Mouse (Mus musculus) CD4-positive, CD25-positive, alpha-beta regulatory T cell, adult 2 months (primary cell): Measurements from ENCODE around the gene H2-T24.

Experiments
- DNase-seq: peaks from one replicate; pipeline ENCODE4 v3.0.0-alpha.2; 2012; ENCODE audit warnings: low read depth, low spot score

H2-T24 gene

DNA sequence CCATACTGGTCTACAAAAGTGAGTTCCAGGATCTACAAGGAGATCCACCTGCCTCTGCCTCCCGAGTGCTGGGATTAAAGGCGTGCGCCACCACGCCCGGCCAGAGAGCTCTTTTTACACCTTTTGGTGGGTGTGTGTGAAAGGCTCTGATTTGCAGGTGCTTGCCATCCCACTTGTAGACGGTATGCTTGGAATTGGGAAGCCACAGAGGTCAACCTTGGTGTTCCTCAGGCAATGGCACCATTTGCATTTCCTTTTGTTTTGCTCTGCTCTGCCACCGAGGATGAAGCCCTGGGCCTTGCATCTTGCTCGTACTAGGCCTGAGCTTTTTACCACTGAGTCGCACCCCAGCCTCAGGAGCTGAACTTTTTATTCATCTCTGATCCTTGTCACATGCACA lies 38.6 kb downstream of the H2-T24 start:
- no peak for DNase-seq

DNA sequence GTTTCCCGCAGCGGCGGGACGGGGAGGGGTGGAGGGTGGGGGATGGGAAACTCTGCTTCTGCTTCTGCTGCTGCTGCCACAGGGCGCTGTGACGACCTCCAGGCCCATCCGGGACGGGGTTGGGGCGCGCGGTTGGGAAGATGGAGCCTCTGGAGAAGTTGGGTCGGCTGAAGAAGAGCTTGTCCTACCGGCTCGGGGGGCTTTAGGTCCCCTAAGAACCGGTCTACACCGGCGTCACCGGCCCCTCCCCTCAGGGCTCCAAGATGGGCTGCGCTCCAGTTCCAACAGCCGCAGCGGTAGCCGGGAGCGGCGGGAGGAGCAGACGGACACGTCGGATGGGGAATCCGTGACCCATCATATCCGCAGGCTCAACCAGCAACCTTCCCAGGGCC lies 40.0 kb downstream of the H2-T24 start:
- no peak for DNase-seq

DNA sequence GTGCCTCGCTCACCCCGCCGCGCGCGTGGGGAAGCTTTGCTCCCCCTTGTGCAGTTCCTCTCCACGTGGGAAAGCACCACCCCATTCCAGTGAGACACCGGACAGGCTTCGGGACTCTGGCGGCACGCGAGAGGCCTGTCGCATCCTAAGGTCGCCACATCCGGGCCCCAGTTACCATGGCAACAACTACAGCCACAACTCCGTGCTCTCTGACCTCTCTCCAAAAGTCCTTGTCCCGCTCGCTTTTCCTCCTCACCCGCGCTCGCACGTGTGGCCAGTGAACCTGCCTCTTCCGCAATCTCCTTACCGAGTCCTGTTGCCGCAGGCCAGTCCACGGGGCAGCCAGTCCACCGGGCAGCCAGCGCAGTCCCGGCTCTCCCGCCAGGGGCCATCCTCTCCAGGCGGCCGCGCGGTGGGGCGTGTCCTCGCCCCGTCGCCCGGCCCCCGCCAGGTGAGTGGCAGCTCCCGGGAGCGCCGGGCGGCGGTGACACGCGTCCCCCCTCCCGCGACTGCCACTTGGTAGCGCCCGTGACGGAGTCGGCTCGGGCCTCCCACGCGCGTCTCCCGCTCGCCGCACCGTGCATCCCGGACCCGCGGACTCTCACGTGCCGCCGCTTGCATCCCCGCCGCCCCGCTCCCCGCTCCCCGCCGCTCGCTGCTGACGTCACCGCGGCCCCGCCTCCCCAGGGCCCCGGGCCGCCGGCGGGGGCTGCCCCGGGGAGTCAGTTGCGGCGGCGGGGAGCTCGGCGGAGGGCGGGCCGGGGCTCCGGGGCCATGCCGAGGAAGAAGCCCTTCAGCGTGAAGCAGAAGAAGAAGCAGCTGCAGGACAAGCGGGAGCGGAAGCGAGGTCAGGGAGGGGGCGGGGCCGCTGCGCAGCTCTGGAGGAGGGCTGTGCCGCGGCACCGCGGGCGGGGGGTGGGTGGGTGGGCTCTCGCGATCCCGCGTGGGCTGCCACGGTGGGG lies 40.7 kb downstream of the H2-T24 start, which contains the start of the genes Gnl1 and Prr3:
Gene Gnl1 (plus strand): TSS at position 451 of the 962 bp plus-strand sequence.
Gene Prr3 (minus strand): TSS at position 836 of the 962 bp plus-strand sequence.
- peak; percentile 93 for DNase-seq

DNA sequence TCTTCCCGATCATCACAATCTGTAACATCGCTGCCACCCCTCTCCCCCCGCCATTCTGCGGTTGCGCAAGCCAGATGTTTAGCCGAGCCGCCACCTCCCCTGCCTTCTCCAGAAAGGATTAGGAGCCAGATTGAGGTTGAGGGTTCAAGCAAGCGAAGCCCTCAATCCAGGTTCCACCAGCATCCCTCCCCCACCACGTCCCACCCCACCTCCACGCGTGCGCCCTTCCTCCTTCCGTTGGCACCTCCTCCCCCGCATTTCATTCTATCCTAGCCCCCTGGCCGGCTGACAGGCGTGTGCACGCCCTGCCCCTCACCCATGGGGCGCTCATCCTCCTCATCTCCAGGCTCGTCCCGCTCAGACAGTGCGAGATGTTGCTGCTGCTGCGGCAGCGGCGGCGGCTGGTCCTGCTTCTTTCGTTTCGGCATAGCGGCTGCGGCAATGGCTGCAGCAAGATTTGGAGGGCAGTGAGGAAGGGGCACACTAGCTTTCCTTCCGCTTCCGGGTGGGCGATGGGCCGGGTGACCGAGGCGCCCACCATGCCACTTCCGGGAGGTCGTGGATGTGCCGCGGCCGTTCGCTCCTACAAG lies 41.5 kb downstream of the H2-T24 start:
- no peak for DNase-seq

DNA sequence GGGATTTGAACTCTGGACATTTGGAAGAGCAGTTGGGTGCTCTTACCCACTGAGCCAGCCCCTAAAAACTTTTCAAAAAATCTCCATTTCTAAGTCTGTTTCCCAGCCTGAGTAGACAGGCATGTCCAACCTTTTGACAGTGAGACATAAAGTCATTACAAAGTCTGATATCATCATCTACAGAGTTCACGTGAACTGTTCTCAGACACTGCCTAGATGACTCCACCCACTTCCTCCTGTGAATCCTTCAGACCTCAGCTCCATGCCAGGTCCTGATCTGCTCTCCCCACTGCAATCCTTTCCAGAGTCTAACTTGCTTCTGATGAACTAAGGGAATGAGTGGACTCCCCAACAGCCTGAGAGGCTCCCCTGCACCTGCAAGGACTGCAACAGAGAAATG lies 48.2 kb downstream of the H2-T24 start:
- DNase-seq = peak; percentile 62

DNA sequence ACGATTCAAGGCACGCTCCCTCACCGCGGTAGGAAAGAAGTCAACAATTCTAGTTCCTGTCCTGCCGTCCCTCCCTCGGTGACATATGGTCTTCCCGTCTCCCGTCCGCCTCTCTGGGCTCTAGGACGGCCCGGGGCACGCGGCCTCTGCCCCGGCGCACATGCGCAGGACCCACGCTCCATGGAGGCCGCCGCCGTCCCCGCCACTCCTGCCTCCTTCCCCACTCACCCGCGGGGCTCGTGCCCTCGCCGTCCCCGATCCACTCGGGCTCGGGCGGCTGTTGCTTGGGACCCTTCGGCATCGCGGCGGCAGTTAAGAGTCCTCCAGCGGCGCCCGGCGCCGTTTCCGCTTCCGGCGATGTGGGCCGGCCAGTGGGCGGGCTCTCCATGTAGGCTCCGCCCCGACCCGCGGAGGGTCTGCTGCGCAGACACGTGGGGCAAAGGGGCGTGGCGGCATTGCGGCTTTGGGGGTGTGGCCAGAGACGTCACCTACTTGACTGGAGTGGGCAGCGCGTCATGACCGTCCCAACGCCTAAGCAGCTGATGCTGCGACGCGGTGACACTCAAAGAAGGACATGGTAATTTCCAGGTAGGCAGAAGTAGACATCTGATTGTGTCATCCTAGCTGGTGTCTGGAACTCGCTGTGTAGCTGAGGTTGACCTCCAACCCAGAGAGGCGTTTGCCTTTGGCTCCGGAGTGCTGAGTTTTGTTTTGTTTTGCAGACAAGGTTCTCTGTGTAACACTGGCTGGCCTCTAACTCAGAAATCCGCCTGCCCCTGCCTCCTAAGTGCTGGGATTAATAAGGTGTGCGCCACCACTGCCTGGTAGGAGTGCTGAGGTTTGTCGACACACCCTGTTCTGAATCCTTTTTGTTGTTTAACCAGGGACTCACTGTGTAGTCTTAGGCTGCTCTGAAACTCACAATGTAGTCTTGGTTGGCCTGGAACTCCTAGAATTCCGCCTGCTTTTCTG lies 50.7 kb downstream of the H2-T24 start, which contains the start of gene Abcf1:
Gene Abcf1 (minus strand): TSS at position 344 of the 972 bp plus-strand sequence.
- DNase-seq = peak; percentile 99

- no peak for DNase-seq
These were observed 52.7 kb downstream of the H2-T24 start for GRCm38 (mm10) chr17:35967621-35968020.

DNA sequence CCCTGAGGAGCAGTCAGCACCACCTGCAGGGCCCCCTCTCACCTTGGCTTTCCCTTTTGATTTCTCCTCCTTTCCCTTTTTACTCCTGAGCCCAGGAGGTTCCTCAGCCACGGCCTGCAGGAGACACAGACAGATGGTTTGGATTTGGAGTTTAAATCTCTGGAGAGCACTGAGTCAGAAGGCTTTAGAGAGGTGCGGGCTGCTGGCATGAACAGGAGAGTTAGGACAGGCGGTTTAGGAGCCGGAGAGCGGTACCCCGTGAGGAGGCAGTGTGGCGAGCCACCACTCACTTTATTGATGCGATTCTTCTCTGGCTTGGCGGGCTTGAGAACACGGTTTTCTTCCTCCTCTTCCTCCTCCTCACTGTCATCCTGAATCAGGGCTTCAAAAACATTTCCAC lies 57.1 kb downstream of the H2-T24 start:
- no peak for DNase-seq

DNA sequence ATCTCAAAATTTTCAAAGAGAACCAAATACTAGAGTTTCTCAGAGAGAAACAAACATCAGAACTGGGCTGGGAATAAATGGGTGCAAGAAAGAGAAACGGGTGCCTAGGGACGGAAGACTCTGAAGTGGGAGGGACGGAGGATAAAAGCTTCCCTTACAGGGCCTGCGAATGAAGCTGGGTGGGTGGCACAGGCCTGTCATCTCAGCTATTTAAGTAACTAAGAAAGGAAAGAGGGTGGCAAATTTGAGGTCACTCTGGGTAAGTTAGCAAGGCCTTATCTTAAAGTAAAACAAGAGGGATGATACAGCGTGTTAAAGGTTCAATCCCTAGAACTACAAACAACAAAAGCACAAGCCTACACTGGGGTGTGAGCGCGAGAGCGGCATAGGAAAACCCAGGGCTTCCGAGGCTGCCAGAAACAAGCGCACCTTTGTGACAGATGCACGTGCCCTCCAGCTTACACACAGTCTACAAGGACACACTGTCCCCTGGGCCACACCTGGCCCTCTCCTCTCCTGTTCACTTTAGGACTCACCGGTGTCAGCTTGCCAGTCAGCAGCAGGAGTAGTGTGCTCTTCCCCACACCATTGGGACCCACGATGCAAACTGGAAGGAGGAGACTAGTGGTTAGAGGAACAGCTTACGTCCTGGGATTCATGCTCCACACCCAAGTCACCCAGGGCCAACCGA lies 61.7 kb downstream of the H2-T24 start:
- no peak for DNase-seq
